Mouse (Mus musculus) small intestine, adult 2 months (tissue): Measurements from ENCODE around the gene Gm20388.

Experiments
- CTCF ChIP-seq: fragments of 200-500 bp; IDR thresholded peaks from 2 replicates; pipeline ENCODE4 v1.5.1; 2012; ENCODE audit warnings: low read depth, mild to moderate bottlenecking, control low read depth, inconsistent platforms, low read length, moderate library complexity, mixed read lengths; ENCODE audit not compliant: insufficient replicate concordance, insufficient read length; ENCODE audit errors: extremely low read depth
- POLR2A ChIP-seq: fragments of 200-500 bp; IDR thresholded peaks from 2 replicates; pipeline ENCODE4 v1.6.1; 2012; ENCODE audit warnings: low read depth, mild to moderate bottlenecking, control low read depth, inconsistent platforms, low read length, moderate library complexity

- TF ChIP-seq POLR2A (no peak), CTCF (no peak)
Observed at GRCm38 (mm10) chr8:123747772-123748171, 3837.1 kb downstream of the Gm20388 start.
